Mouse (Mus musculus): ENCODE data around the gene Canx. TPM values are rescaled to one million over a fixed set of nuclear protein-coding genes. Genes with fewer than 3 reads are reported as not detected.
A peak's percentile ranks its signal among the peaks of the same experiment; 100 is the strongest.

Canx gene
- polyA plus RNA-seq, 1 experiment from 2014 or later: 269 TPM

GRCm38 (mm10) chr11:50290486-50291225, 34.8 kb downstream of the Canx start:
- 13% methylated on average over 20 of the region's 20 CpGs for WGBS
- H3K27me3 ChIP-seq (ENCODE audit: insufficient read depth, low read length): no peaks in the 10 kb centered on the region
- peak overlapping the region; percentile 88 for H3K4me2 ChIP-seq
- no peak for TF ChIP-seq CTCF (IDR thresholded peaks at IDR 0.05; ENCODE audit: low read depth)
- peak overlapping the region; percentile 95 for H3K4me3 ChIP-seq (ENCODE audit: low read depth, low read length)
- H3K36me3 ChIP-seq (ENCODE audit: insufficient read depth): peaks cover 54% of the 10 kb centered on the region
- no peaks in the 10 kb centered on the region for H3K4me1 ChIP-seq (ENCODE audit: insufficient read depth)
- DNase-seq (peak; percentile 51), ATAC-seq (ENCODE audit: insufficient read depth) (no peak)
- H3K9me3 ChIP-seq (ENCODE audit: low read depth, low read length): no peaks in the 10 kb centered on the region
- peak overlapping the region; percentile 98 for H3K9ac ChIP-seq
- H3K27ac ChIP-seq (ENCODE audit: low read depth): peak overlapping the region; percentile 98

GRCm38 (mm10) chr11:50286428-50286827, 39.0 kb downstream of the Canx start:
- no peak overlapping the region for H3K4me3 ChIP-seq (ENCODE audit: low read depth, low read length)
- no peaks in the 10 kb centered on the region for H3K27me3 ChIP-seq (ENCODE audit: insufficient read depth, low read length)
- DNase-seq (no peak), ATAC-seq (ENCODE audit: insufficient read depth) (no peak)
- no peaks in the 10 kb centered on the region for H3K9me3 ChIP-seq (ENCODE audit: low read depth, low read length)
- H3K27ac ChIP-seq (ENCODE audit: low read depth): no peak overlapping the region
- no peak overlapping the region for H3K9ac ChIP-seq
- H3K4me2 ChIP-seq: no peak overlapping the region
- no peak for TF ChIP-seq CTCF (IDR thresholded peaks at IDR 0.05; ENCODE audit: low read depth)
- H3K4me1 ChIP-seq (ENCODE audit: insufficient read depth): no peaks in the 10 kb centered on the region
- 83% methylated on average over 1 of the region's 1 CpGs for WGBS
- H3K36me3 ChIP-seq (ENCODE audit: insufficient read depth): peaks cover 31% of the 10 kb centered on the region; the same call in 1 of the 2 replicates

GRCm38 (mm10) chr11:50285696-50286095, 39.8 kb downstream of the Canx start:
- no peak for TF ChIP-seq CTCF (IDR thresholded peaks at IDR 0.05; ENCODE audit: low read depth)

GRCm38 (mm10) chr11:50285263-50285662, 40.2 kb downstream of the Canx start:
- H3K27me3 ChIP-seq (ENCODE audit: insufficient read depth, low read length): no peaks in the 10 kb centered on the region
- H3K9me3 ChIP-seq (ENCODE audit: low read depth, low read length): no peaks in the 10 kb centered on the region
- H3K4me1 ChIP-seq (ENCODE audit: insufficient read depth): no peaks in the 10 kb centered on the region
- 89% methylated on average over 5 of the region's 5 CpGs for WGBS
- no peak overlapping the region for H3K27ac ChIP-seq (ENCODE audit: low read depth)
- peaks cover 41% of the 10 kb centered on the region; the same call in 1 of the 2 replicates for H3K36me3 ChIP-seq (ENCODE audit: insufficient read depth)
- H3K4me2 ChIP-seq: no peak overlapping the region
- no peak for TF ChIP-seq CTCF (IDR thresholded peaks at IDR 0.05; ENCODE audit: low read depth)
- ATAC-seq (ENCODE audit: insufficient read depth) (no peak), DNase-seq (no peak)
- H3K4me3 ChIP-seq (ENCODE audit: low read depth, low read length): no peak overlapping the region
- H3K9ac ChIP-seq: no peak overlapping the region

More at GRCm38 (mm10) chr11:50285696-50286095, 39.8 kb downstream of the Canx start:
- ATAC-seq (ENCODE audit: insufficient read depth) (no peak), DNase-seq (no peak)
- no peak overlapping the region for H3K4me2 ChIP-seq
- H3K9ac ChIP-seq: no peak overlapping the region
- 93% methylated on average over 7 of the region's 7 CpGs for WGBS
- no peaks in the 10 kb centered on the region for H3K27me3 ChIP-seq (ENCODE audit: insufficient read depth, low read length)
- H3K4me3 ChIP-seq (ENCODE audit: low read depth, low read length): no peak overlapping the region
- H3K27ac ChIP-seq (ENCODE audit: low read depth): no peak overlapping the region
- no peaks in the 10 kb centered on the region for H3K9me3 ChIP-seq (ENCODE audit: low read depth, low read length)
- H3K4me1 ChIP-seq (ENCODE audit: insufficient read depth): no peaks in the 10 kb centered on the region
- peaks cover 39% of the 10 kb centered on the region; the same call in 1 of the 2 replicates for H3K36me3 ChIP-seq (ENCODE audit: insufficient read depth)

GRCm38 (mm10) chr11:50280053-50280452, 45.4 kb downstream of the Canx start:
- no peak overlapping the region for H3K27ac ChIP-seq (ENCODE audit: low read depth)
- no peaks in the 10 kb centered on the region for H3K9me3 ChIP-seq (ENCODE audit: low read depth, low read length)
- H3K4me1 ChIP-seq (ENCODE audit: insufficient read depth): no peaks in the 10 kb centered on the region
- WGBS: 79% methylated on average over 1 of the region's 1 CpGs
- H3K4me2 ChIP-seq: no peak overlapping the region
- no peak overlapping the region for H3K9ac ChIP-seq
- no peak for TF ChIP-seq CTCF (IDR thresholded peaks at IDR 0.05; ENCODE audit: low read depth)
- H3K36me3 ChIP-seq (ENCODE audit: insufficient read depth): peaks cover 17% of the 10 kb centered on the region; the same call in 1 of the 2 replicates
- DNase-seq (no peak), ATAC-seq (ENCODE audit: insufficient read depth) (no peak)
- no peaks in the 10 kb centered on the region for H3K27me3 ChIP-seq (ENCODE audit: insufficient read depth, low read length)
- no peak overlapping the region for H3K4me3 ChIP-seq (ENCODE audit: low read depth, low read length)

GRCm38 (mm10) chr11:50279005-50279404, 46.5 kb downstream of the Canx start:
- 0 out of 2 replicates have a peak, but pooled peaks have one; percentile 14 for ATAC-seq (ENCODE audit: insufficient read depth)
- H3K4me2 ChIP-seq: no peak overlapping the region

GRCm38 (mm10) chr11:50277706-50278105, 47.8 kb downstream of the Canx start:
- Histone ChIP-seq H3K4me1 (ENCODE audit: insufficient read depth) (no peaks in the 10 kb centered on the region), H3K4me2 (no peak overlapping the region), H3K9me3 (ENCODE audit: low read depth, low read length) (no peaks in the 10 kb centered on the region), H3K27me3 (ENCODE audit: insufficient read depth, low read length) (no peaks in the 10 kb centered on the region), H3K27ac (ENCODE audit: low read depth) (no peak overlapping the region), H3K36me3 (ENCODE audit: insufficient read depth) (peaks cover 17% of the 10 kb centered on the region; the same call in 1 of the 2 replicates), H3K4me3 (ENCODE audit: low read depth, low read length) (no peak overlapping the region), H3K9ac (no peak overlapping the region)
- no peak for DNase-seq
- no peak for TF ChIP-seq CTCF (IDR thresholded peaks at IDR 0.05; ENCODE audit: low read depth)
- ATAC-seq (ENCODE audit: insufficient read depth): no peak
- WGBS: 95% methylated on average over 6 of the region's 6 CpGs

More at GRCm38 (mm10) chr11:50279005-50279404, 46.5 kb downstream of the Canx start:
- TF ChIP-seq CTCF (IDR thresholded peaks at IDR 0.05; ENCODE audit: low read depth): no peak
- Histone ChIP-seq H3K9ac (no peak overlapping the region), H3K4me1 (ENCODE audit: insufficient read depth) (no peaks in the 10 kb centered on the region), H3K27me3 (ENCODE audit: insufficient read depth, low read length) (no peaks in the 10 kb centered on the region), H3K36me3 (ENCODE audit: insufficient read depth) (peaks cover 17% of the 10 kb centered on the region; the same call in 1 of the 2 replicates), H3K27ac (ENCODE audit: low read depth) (no peak overlapping the region; the same call in 1 of the 2 replicates), H3K9me3 (ENCODE audit: low read depth, low read length) (no peaks in the 10 kb centered on the region), H3K4me3 (ENCODE audit: low read depth, low read length) (no peak overlapping the region)
- peak; percentile 51 for DNase-seq
- 70% methylated on average over 4 of the region's 4 CpGs for whole genome bisulfite sequencing

Measured in lung, embryonic 14.5 days (tissue).